Mouse (Mus musculus): ENCODE results near the gene Epb41l3.

GRCm38 (mm10) chr17:69198805-69199204 is 123.3 kb downstream of the Epb41l3 start:
- no peak for TF ChIP-seq CTCF (IDR thresholded peaks at IDR 0.05; ENCODE audit: control insufficient read depth, insufficient read depth, insufficient read length)
- TF ChIP-seq USF1 (IDR thresholded peaks at IDR 0.05; ENCODE audit: low read depth): no peak
- TF ChIP-seq MYOG (IDR thresholded peaks at IDR 0.05; ENCODE audit: control insufficient read depth, extremely low read depth, insufficient read length): no peak
- no peak for TF ChIP-seq MAX (IDR thresholded peaks at IDR 0.05)
- no peak for TF ChIP-seq FOSL1 (IDR thresholded peaks at IDR 0.05; ENCODE audit: insufficient read depth, low read length, poor library complexity, severe bottlenecking)
- no peak for TF ChIP-seq MYOD1 (IDR thresholded peaks at IDR 0.05; ENCODE audit: control insufficient read depth, insufficient read length, low read depth)
- no peak for TF ChIP-seq CEBPB (IDR thresholded peaks at IDR 0.05; ENCODE audit: low read depth)

All from C2C12 (cell line).